Mouse (Mus musculus): ENCODE measurements around the gene Clic5. TPM values are rescaled to one million over a fixed set of nuclear protein-coding genes. Genes with fewer than 3 reads are reported as not detected.

The Clic5 gene
- total and polyA plus RNA-seq, 2 experiments from 2014 or later, result 0.25 to 1.00 TPM

DNA sequence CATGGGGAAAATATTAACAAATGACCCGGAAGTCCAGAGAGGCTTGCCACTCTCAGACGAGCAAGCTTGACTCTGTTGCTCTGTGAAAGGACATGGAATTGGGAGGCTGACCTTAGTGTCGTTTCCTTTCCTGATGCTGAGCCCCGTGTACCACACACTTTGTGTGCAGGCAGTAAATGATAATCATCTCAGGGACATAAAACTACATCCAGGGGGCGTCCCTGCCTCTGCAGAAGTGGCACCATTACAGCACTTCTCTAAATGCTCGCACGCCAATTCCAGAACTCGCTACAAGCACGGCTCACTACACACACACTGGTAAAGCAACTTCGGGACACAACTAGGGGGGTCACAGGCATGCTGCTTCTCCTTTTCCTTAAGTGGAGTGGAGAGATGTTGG, 136.9 kb downstream of the Clic5 start:
- Histone ChIP-seq H3K27ac (ENCODE audit: low read depth, low read length) (no peak overlapping the region), H3K9me3 (ENCODE audit: low read length) (no peaks in the 10 kb centered on the region), H3K36me3 (ENCODE audit: insufficient read depth) (no peaks in the 10 kb centered on the region), H3K27me3 (ENCODE audit: insufficient read depth, low read length) (no peaks in the 10 kb centered on the region), H3K9ac (no peak overlapping the region), H3K4me3 (ENCODE audit: low read depth, low read length) (no peak overlapping the region), H3K4me1 (ENCODE audit: insufficient read depth) (0 out of 2 replicates have a peak, but pooled peaks cover 8% of the 10 kb centered on the region), H3K4me2 (ENCODE audit: low read depth) (no peak overlapping the region)
- ATAC-seq (no peak), DNase-seq (no peak)
- 83% methylated on average over 10 of the region's 10 CpGs for WGBS
- TF ChIP-seq CTCF (IDR thresholded peaks at IDR 0.05; ENCODE audit: low read depth), result no peak

DNA sequence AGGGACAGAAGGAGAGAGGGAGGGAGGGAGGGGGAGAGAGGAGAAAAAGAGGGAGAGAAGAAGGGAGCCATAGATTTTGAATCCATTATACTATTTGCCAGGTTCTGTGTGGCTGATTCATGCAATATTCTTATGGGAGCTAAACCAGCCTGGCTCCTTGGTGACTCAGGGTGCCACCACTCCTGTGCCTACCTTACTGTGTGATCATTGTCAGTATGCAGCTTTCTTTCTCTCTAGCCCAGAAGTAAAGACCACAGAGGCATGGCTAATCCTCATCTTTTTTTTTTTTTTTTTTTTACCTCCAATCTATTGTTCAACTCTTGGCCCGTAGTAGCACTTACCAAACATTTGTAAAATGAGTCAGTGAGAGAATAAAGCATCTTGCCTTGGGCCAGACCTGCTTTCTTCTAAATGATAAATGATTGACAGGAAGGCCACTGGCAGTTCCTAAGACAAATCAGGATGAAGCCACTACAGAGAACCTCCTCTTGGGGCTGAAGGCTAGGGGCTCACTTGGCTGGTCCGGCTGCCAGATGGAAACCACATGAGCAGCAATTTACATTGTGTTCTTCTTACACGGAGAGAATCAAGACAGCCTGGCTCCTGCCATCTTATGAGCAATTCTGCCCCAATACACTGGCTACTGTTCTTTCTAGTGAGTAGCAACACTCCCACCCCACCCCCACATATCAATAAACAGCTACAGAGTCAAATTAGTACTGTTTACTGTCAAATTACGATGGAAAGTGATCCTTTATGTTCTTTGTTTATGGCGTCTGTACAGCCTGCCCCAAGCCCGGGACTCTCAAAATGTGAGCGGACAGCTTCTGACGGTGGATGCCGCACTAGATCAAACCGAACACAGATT, 139.1 kb downstream of the Clic5 start:
- Histone ChIP-seq H3K9ac (no peak overlapping the region), H3K27ac (ENCODE audit: low read depth, low read length) (no peak overlapping the region), H3K9me3 (ENCODE audit: low read length) (no peaks in the 10 kb centered on the region), H3K4me3 (ENCODE audit: low read depth, low read length) (no peak overlapping the region), H3K36me3 (ENCODE audit: insufficient read depth) (no peaks in the 10 kb centered on the region), H3K4me1 (ENCODE audit: insufficient read depth) (0 out of 2 replicates have a peak, but pooled peaks cover 8% of the 10 kb centered on the region), H3K4me2 (ENCODE audit: low read depth) (0 out of 2 replicates have a peak overlapping the region, but pooled peaks have one; percentile 18), H3K27me3 (ENCODE audit: insufficient read depth, low read length) (no peaks in the 10 kb centered on the region)
- ATAC-seq (peak; percentile 56), DNase-seq (peak; percentile 29)
- 19% methylated on average over 10 of the region's 10 CpGs for WGBS
- no peak for TF ChIP-seq CTCF (IDR thresholded peaks at IDR 0.05; ENCODE audit: low read depth)

DNA sequence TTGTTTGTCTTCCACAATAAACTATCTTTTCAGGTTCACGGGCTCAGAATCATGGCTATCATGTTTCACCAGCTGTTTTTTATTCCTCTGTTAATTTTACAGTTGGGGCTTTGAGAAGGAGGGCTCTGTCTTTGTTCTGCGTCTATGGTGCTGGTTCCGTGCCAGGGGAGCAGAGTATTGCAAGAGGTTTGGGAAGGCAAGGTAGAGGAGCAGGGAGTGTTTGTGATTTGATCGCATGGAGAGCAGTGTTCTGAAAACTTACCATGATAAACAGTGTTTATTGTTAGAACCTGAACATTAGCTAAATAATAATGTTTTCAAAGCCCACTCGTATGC, 139.7 kb downstream of the Clic5 start:
- no peak overlapping the region for H3K9ac ChIP-seq
- no peak overlapping the region for H3K4me3 ChIP-seq (ENCODE audit: low read depth, low read length)
- TF ChIP-seq CTCF (IDR thresholded peaks at IDR 0.05; ENCODE audit: low read depth), result no peak
- 0 out of 2 replicates have a peak, but pooled peaks cover 8% of the 10 kb centered on the region for H3K4me1 ChIP-seq (ENCODE audit: insufficient read depth)
- no peaks in the 10 kb centered on the region for H3K9me3 ChIP-seq (ENCODE audit: low read length)
- ATAC-seq (no peak), DNase-seq (peak; percentile 16)
- no peaks in the 10 kb centered on the region for H3K36me3 ChIP-seq (ENCODE audit: insufficient read depth)
- H3K4me2 ChIP-seq (ENCODE audit: low read depth), result 0 out of 2 replicates have a peak overlapping the region, but pooled peaks have one; percentile 18
- 24% methylated on average over 5 of the region's 5 CpGs for WGBS
- no peak overlapping the region for H3K27ac ChIP-seq (ENCODE audit: low read depth, low read length)
- no peaks in the 10 kb centered on the region for H3K27me3 ChIP-seq (ENCODE audit: insufficient read depth, low read length)

Other genes with a start within 250 kb of the Clic5 start
- gene Enpp5, start 109.8 kb upstream of the Clic5 start, total RNA-seq (2014; rRNA removed), result 102 and 130 TPM in 2 replicates
- 51.9 and 97.5 TPM in 2 replicates for gene Enpp5, start 109.8 kb upstream of the Clic5 start, polyA plus RNA-seq (2015; fragmentation: Nextera tagmentation; extraction: Ambion mirVana)
- gene Enpp4, start 82.8 kb upstream of the Clic5 start, total RNA-seq (2014; rRNA removed), result 5.3 and 7.1 TPM in 2 replicates
- gene Enpp4, start 82.8 kb upstream of the Clic5 start, polyA plus RNA-seq (2015; fragmentation: Nextera tagmentation; extraction: Ambion mirVana), result 3.8 and 5.3 TPM in 2 replicates